Mouse (Mus musculus) common myeloid progenitor, adult 5-6 weeks (primary cell): Measurements from ENCODE around the gene Zfp362. TPM values are rescaled to one million over a fixed set of nuclear protein-coding genes. Genes with fewer than 3 reads are reported as not detected.

ENCODE experiments used
- ATAC-seq: replicated peaks from 2 replicates; pipeline ENCODE4 v1.8.0; 2016; ENCODE audit warnings: low read depth, mild to moderate bottlenecking, moderate TSS enrichment, inconsistent platforms; ENCODE audit not compliant: poor library complexity, severe bottlenecking
- total RNA-seq: library from RNA; stranded (forward); fragments of 200-1000, 187-1606 nt; gene quantifications from 2 replicates; pipeline ENCODE4 v1.2.3, GENCODE M21; 2017

Gene Zfp362
- total RNA-seq, 1 experiment from 2014 or later = 14.6 TPM

DNA sequence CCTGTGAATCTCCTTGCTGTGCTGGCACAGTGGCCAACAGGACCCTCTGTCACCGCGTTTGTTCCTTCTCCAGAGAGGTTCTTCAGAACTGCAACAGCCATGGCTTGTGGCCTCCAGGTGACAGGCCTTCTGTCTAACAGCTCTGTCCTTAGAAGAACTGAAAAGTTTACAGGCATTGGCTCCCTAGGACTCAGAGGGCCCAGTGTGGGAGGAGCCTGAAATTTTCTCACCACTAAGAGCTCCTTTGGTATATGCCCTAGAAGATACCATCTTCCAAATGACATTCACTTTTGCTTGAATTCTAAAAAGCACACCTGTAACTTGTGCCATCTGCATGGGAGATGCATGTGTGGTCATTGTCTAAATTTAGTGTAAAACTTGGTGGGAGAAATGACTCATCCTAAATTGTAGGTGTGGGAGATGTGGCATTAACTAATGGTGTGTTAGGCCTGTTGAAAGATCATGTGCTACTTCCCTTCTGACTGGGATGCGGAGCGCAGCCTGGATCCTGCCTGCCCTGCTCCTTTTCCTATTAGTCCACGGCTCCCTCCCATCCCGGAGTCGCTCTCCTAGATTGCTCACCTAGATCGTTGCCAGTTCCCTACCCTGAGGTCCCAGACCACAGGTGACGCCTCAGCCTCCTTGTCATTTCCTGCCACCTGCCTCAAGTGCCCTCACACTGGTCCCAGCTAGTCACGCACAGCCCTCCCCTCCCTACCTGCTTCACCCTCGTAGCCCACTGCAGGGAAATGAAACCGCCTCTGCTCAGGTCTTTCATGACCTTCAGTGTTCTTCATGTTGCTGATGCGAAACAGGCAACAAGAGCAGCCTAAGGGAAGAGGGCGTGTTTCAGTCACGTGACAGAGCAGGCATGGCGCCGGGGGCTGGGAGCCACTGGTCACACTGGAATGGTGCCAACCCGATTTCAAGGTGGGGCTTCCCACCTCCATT is 70.8 kb downstream of the Zfp362 start:
- no peak for ATAC-seq

DNA sequence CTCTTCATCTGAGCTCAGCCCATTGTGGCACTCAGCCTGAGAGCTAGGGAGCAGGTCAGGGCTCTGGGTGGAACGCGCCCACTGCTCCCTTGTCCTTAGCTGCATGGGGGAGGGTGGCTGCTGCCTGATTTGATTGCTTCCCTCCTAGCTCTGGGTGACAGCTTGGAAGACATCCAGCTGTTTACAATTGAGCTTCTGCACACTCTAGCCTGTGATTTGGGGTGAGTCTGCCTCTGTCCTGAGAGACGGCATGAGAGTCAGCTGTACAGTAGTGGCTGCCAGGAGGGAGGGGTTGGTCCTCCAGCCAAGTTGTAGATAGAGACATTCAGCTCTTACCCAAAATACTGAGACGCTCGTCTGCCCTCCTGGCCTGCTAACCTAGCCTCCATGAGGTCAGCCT is 71.6 kb downstream of the Zfp362 start:
- ATAC-seq = 0 out of 2 replicates have a peak, but pooled peaks have one; percentile 7

DNA sequence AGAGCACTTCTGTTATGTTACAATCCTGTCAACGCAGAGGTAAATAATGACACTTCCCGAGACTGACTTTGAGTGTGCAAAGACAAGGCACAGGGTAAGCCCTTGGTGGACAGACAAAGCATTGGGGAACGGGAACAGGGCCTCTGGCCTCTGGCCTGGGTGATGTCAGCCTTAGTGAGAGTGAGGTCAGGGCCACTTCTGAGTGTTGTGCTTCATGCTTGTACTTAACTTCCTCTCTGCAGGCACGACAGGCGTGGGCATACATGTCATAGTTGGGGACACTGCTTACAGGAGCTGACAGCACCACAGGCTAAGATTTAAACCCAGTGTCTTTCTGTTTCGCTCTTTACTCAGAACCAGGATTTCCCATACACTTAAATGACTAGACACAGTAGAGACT is 72.3 kb downstream of the Zfp362 start:
- ATAC-seq = peak; percentile 40

DNA sequence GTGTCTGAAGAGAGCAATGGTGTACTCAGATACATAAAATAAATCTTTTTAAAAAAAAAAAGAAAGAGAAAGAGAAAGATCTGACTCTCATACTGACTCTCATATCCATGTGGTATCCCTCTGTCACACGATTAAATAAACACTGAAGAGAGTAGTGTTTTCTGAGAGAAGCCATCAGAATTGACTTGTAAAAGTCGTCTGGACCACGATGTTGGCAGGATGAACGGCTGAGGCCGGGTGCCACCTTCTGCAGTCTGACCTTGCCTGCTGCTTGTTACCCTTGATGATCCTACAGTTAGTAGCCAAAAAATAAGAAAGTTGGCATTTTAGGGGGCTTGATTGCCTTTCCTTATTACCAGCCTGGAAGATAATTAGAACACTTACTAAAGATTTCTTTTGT is 73.1 kb downstream of the Zfp362 start:
- no peak for ATAC-seq

DNA sequence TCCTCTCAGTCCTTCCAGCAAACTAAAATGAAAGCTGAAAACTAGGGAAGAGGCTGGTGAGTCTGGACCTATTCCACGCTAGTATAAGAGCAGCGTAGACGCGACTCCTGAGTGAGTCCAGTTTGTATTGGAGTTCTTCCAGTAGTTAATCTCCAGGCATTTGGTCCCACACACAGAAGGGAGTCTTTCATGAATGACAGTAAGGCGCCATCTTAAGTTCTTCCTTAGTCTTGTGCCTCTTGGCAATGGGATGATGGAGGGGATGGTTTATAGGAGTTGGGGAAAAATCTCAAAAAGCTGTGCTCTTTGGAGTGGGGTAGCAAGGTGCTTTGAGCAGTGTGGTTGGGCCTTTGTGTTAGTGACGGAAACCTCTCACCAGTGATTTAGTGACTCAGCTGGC is 75.6 kb downstream of the Zfp362 start:
- ATAC-seq = no peak

DNA sequence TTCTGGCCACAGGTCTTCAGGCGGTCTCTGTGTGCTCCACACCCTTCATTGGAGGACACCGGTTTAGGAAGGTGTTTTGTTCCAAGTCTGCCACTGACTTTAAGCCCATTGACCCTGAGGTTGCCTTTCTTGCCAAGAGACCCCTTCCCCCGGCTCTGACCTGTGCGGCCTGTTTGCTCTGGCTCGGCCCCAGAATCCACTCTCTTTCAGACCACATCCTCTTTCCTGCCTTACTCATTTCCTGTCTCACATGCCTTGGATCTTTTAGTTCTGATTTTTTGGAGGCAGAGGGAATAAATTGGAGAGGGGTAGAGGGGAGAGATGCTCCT is 76.2 kb downstream of the Zfp362 start:
- ATAC-seq = 0 out of 2 replicates have a peak, but pooled peaks have one; percentile 6

DNA sequence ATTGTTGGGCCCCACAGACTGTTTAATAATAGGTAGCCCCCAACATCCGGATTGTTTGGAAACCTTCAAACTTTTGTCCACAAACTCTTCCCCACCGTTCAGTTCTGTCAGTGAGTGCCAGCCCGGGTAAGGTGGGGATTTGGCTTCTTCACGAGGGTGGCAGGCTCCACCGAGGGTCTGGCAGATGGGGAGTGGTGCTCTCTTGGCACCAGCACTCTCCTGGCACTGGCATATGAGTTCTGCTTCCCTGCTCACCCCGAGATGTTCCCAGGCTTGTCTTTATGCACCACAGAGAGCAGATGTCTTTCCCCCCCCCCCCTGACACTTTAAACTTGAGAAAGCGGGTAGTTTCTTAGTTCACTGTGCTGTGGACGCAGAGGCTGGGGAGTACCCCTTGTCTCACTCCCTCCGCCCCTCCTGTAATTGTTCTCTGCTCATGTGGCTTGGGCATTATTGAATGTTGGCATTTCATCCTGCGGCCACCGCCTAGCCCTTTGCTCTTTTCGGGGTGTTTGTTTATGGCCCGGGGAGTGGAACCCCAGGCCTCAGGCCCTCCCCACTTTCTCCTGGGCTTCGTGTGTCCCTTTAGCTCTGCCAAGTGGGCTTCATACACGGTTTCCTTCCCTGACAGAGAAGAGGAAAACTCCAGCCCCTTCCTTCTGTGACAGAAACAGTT is 76.7 kb downstream of the Zfp362 start:
- ATAC-seq = no peak

DNA sequence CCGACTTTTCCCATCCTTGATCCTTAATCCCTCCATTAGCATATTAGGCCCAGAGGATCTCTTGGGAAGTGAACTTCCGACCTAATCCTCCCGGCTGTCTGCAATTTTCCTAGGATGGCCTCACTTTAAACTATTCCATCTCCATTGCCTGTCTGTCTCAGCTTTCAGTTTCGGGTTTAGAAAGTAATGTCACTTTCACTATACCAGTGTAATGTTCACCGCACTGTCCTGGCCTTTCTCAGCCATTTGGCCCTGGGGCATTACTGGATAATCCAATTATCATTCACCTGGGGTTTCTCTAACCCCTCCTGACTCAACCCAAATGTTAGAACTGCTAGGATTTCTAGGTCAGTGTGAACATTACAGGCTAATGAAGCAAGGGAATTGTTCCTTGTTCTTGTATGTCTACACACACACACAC is 77.4 kb downstream of the Zfp362 start:
- ATAC-seq = peak; percentile 26; the same call in 1 of the 2 replicates

DNA sequence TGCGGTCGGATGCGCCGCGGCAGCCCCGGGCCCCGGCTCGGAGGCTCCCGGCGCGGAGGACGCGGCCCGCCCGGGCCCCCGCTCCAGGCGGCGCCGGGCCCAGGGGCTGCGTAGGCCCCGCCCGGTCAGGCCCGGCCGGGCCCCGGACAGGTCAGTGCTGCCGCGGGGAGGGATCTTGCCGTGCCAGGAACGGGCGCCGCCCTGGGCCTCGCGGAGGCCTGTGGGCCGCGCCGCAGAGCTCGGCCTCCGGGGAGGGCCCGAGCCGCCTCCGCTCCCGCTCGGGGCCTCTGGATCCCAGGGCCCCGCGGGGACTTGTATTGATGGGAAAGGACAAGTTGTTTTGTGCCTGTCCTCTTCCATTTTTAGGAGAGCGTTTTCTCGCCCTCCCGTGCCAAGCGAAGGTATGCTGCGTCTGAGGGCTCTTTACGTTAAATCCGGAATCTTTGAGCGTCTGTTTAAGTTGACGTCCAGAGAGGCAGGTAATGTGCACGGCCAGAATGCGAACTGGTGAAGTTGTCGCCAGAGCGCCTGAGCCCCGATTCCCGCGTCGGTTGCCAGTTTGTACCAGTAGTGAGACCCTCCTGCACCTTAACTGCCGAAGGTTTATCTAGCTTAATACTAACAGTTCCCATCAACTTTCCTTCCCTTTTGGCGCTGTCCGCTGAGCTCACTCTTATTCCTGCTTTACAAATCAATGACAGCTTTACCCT is 78.0 kb downstream of the Zfp362 start:
- 0 out of 2 replicates have a peak, but pooled peaks have one; percentile 13 for ATAC-seq

DNA sequence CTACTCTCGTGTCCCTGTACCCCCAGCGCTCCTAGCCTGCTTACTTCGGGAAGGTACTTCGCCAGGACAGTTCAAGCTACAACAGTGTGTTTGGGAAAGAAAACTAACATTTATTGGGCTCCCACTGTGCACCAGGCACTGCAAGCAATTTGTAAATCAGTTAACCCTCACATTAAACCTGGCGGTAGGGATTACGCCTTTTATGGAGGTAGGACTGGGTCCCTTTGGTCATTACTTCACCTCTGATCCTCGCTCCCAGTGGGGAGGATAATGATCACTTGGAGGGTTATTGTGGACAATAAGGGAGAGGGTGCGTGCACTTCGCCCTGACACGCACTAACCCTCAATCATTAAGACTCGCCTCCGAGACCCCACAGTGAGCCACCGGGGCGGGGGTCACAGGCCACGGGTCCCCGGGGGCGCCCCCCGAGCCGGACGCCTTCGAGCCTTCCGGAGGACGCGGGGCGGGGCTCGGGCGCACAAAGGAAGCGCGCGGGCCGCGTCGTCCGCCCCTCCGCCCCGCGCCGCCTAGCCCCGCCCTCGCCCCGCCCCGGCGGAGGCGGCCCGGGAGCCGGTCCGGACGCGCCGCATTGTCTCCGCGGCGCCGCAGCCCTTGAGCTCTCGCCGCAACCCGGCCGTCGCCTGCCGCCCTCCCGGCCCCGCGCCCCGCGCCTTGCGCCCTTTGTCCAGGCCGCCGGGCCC is 78.7 kb downstream of the Zfp362 start:
- peak; percentile 53 for ATAC-seq

DNA sequence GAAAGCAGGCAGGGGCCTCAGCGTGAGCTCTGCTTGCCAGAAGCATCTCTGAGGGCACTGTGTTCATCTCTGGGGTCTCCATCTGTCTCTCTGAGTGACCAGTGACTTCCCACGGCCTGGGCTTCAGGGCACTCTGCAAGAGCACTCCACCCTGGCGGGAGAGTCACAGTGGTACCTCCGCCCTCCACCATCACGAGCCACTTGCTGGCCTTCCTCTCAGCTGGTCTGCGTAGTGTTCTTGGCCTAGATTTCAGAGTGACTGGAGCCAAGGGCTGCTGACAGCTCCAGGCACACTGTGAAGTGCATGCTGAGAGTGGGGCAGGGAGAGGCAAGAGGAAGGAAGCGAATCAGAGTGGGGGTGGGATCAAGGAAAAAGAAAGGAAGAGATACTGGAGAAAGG is 81.8 kb downstream of the Zfp362 start:
- no peak for ATAC-seq

DNA sequence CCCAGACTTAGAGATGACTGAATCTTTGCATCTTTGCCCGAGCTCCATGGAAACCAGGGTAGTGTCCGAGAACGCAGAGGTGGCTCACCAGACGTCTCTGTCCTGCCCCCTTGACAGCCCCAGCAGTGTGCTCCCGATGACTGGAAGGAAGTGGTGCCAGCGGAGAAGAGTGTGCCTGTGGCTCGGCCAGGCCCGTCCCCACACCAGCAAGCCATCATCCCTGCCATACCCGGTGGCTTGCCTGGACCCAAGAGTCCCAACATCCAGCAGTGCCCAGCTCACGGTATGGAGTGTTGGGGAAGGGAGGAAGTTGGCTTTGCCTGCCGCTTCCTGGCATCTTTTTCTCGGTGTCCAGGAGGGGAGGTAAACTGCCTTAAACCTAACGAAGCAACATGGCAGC is 82.4 kb downstream of the Zfp362 start:
- no peak for ATAC-seq

Other genes starting within 250 kb of the Zfp362 start
- gene Zscan20, start 195.9 kb downstream of the Zfp362 start, total RNA-seq = 2.6 and 3.2 TPM in 2 replicates
- 0.44 and 1.1 TPM in 2 replicates for gene Tlr12, start 187.4 kb downstream of the Zfp362 start, total RNA-seq
- 21.2 and 23.0 TPM in 2 replicates for gene Phc2, start 151.3 kb downstream of the Zfp362 start, total RNA-seq
- gene A3galt2, start 50.7 kb downstream of the Zfp362 start, total RNA-seq = 0.09 TPM in 1 of 2 replicates, not detected in the other
- 0.37 and 0.39 TPM in 2 replicates for gene Trim62, start 77.5 kb upstream of the Zfp362 start, total RNA-seq
- 1.1 and 1.6 TPM in 2 replicates for gene Azin2, start 156.4 kb upstream of the Zfp362 start, total RNA-seq
- gene Ak2, start 185.9 kb upstream of the Zfp362 start, total RNA-seq = 148 and 164 TPM in 2 replicates